Mouse (Mus musculus) megakaryocyte, embryonic 14.5 days (primary cell): ENCODE measurements around the gene Msrb1.

Source experiments
- FLI1 ChIP-seq: IDR thresholded peaks from 2 replicates; pipeline ENCODE4 v1.6.1; 2012; ENCODE audit warnings: low read length, inconsistent platforms, mixed read lengths
- GATA1 ChIP-seq: IDR thresholded peaks from 3 replicates; pipeline ENCODE4 v1.6.1; 2012; ENCODE audit warnings: mixed read lengths, low read length, inconsistent platforms, borderline replicate concordance

- TF ChIP-seq GATA1, result no peak
- no peak for TF ChIP-seq FLI1
Measured at GRCm38 (mm10) chr17:24751528-24751927, 15.1 kb downstream of the Msrb1 start.
